Mouse (Mus musculus): ENCODE results near the gene Gm19668.
"Not testable (repeated sequence)": the region's sequence is repeated elsewhere in the genome, so short reads cannot be mapped to it uniquely, and the experiment has no call there.

The Gm19668 gene

DNA sequence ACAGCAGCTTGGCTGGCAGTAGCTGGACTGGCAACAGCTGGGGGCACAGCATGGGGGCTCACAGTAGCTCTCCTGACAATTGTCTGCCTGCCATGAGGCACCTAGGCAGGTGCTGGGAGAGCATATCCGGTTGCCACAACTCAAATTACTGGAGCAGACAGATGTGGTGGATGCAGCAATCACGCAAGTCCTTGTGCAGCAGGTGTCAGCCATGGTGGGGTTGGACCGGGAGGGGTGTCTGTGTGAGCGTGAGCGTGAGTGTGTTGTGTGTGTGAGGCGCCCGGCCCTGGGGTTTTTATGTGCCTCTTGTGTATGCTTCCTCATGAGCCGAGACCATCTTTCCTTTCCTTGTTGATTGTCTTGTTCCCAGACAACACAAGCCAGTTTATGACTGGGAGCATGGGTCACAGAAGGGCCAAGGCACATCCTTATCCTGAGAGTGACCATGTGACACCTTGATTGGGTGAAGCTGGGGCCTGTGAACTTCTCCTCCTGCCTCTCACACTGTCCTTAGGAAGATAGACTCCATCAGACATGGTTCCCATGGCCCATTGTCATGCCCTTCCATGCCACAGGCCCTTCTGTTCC, at the start of gene Gm19668:
TSS of gene Gm19668 (minus strand) at position 213 of the 588 bp plus-strand sequence.
- no peak for DNase-seq (ENCODE audit: extremely low read depth, low read depth, low spot score)

DNA sequence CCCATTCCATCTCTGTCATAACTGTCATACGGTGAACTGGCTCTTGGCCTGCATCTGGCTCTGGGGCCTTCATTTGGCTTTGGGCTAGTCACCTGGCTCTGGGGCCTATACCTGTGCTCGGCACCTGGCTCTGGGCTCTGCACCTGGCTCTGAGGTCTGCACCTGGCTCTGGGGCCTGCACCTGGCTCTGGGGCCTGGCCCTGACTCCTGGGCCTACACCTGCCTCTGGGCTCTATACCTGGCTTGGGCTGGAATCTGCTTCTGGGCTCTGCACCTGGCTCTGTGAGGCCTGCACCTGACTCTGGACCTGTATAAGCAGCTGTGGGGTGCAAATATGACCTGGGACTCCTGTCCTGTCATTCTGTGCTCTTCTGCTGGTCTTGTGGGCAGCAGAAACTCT, 48.6 kb upstream of the Gm19668 start:
- DNase-seq (ENCODE audit: extremely low read depth, low read depth, low spot score), result no peak

DNA sequence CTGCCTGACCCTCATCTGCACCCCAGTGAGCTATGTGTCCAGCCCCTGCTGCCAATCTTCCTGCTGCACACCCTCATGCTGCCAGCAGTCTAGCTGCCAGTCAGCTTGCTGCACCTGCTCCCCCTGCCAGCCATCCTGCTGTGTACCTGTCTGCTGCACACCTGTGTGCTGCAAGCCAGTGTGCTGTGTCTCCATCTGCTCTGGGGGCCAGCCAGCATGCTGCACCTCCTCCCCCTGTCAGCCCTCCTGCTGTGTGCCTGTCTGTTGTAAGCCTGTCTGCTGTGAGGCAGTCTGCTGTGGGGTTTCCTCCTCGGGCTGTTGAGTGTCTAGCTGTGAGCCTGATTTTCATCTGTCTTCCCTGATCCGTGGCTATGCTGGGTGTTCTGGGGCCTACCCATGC, 48.0 kb upstream of the Gm19668 start:
- no peak for DNase-seq (ENCODE audit: extremely low read depth, low read depth, low spot score)

DNA sequence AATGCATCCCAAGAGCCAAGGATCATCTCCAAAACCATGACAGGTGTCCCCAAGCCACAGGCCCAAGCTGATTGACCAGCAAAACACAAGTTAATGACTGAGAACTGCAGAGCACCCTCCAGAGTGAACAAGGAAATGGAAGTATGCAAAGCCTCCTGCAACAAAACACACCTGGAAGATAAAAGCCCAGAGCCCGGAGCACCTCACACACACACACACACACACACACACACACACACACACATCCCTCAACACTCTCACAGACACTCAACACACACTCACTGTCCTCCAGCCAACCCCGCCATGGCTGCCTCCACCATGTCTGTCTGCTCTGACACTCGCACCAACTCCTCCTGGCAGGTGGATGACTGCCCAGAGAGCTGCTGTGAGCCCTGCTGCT, 47.6 kb upstream of the Gm19668 start, which contains the start of gene Gm36176:
TSS of gene Gm36176 (plus strand) at position 301 of the 400 bp plus-strand sequence.
- no peak for DNase-seq (ENCODE audit: extremely low read depth, low read depth, low spot score)

DNA sequence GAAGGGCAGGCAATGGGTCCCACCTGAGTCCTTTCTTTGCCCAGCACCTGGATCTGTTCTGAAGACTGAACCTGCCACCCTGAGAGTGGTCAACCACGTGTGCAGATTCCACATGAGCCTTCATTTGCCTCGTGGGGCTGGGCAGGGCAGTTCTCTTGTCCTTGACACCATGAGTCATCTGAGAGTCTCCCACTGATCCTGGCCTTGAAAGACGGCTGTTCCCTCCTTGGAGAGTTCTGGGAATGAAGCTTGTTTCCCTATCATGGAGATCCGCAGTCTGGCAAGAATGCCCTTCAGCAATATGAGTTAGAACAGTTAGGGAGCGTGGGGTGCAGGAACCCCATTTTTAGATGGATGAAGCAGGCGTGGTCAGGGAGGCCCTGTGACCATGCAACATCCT, 40.1 kb upstream of the Gm19668 start:
- no peak for DNase-seq (ENCODE audit: extremely low read depth, low read depth, low spot score)

DNA sequence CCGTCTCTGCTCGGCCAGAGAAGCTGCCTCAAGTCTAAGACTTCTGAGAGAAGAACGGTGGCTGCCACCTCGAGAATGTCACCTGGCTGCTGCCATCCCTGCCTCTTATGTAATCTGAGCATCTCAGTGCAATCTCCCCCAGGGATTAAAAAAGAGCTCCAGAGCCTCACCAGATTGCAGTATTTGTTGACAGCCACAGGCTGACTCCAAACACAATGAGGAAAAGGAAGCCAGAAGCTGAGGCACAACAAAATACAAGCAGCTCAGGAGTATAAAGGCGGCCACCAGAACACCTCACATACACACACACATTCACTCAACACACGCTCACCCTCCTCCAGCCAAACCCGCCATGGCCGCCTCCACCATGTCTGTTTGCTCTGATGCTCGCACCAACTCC, 36.7 kb upstream of the Gm19668 start, which contains the start of gene Krtap10-10:
TSS of gene Krtap10-10 (plus strand) at position 301 of the 400 bp plus-strand sequence.
- DNase-seq (ENCODE audit: extremely low read depth, low read depth, low spot score), result no peak

DNA sequence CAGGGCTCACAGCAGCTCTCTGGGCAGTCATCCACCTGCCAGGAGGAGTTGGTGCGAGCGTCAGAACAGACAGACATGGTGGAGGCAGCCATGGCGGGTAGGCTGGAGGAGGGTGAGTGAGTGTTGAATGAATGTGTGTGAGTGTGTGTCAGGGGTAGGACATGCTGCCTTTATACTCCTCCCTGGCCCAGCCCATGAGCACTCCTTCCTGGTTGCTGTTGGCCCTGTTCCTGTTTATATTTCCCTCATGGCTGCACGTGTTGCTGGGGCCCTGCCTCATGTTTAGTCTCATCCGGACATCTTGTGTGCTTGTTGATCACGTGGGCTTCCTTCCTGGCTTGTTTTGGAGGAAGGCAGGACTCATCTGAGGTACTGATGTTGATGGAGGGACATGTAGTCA, 28.0 kb upstream of the Gm19668 start, which contains the start of gene Krtap10-4:
TSS of gene Krtap10-4 (minus strand) at position 145 of the 400 bp plus-strand sequence.
- no peak for DNase-seq (ENCODE audit: extremely low read depth, low read depth, low spot score)

DNA sequence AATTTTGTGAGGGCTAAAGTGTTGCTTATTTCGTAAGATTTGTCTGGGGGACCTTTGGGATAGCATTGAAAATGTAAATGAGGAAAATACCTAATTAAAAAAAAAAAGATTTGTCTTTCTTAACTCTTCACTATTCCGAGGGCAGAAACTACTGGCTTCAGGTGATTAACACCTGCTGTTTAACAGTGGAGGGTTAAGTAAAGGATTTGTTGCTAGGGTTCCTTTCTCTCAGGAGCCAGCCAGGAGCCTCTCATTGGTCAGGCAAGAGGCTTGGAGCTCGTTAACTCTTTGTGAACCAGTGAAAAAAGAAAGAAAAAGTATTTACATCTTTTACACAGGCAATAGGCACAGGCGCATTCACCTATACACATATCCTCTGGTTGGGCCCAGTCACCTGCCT, 20.3 kb upstream of the Gm19668 start:
- DNase-seq (ENCODE audit: extremely low read depth, low read depth, low spot score), result no peak

DNA sequence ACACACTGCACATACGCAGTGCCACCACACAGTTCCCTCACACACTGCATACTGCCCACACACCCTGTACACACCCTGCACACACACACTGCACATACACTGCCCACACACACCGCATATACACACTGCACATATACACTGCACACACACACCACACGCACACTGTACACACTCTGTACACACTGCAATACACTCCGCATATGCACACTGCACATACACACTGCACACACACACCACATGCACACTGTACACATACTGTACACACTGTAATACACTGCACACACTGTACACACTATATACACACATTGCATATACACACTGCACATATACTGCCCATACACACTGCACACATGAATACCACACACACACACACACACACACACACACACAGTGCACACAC, 19.6 kb upstream of the Gm19668 start:
- no peak for DNase-seq (ENCODE audit: extremely low read depth, low read depth, low spot score)

DNA sequence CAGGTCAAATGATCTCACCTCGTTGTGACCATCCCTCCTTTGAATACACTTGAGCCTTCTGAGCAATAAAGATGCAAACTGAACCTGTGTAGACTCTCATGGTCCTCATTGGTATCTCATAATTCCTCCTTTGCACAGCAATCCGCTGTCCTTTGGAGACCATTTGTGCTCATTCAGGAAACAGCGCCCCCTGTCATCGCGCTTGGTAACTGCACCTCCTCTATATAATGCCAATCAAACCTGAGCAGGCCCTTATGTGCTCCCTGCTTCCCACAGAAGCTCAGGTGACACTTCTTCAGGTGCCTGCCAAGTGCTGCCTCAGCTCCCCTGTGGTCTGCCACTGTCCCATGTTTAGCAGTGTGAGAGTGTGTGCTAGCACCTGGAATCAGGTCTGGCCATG, 16.6 kb upstream of the Gm19668 start:
- DNase-seq (ENCODE audit: extremely low read depth, low read depth, low spot score), result no peak

DNA sequence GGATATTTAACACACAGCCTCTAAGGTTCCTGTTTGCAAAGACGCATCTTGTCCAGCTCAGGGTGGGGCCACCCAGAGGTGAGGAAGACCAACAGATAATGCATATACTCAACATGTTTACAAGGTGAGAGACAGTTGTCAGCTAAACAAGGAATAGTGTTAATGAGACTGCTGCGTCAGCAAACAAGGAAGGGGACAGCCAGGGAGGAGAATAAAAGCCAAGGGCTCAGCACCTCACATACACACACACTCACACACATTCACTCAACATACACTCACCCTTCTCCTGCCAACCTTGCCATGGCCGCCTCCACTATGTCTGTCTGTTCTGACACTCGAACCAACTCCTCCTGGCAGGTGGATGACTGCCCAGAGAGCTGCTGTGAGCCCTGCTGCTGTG, 15.4 kb upstream of the Gm19668 start, which contains the start of gene Gm2696:
TSS of gene Gm2696 (plus strand) at position 301 of the 400 bp plus-strand sequence.
- no peak for DNase-seq (ENCODE audit: extremely low read depth, low read depth, low spot score)

DNA sequence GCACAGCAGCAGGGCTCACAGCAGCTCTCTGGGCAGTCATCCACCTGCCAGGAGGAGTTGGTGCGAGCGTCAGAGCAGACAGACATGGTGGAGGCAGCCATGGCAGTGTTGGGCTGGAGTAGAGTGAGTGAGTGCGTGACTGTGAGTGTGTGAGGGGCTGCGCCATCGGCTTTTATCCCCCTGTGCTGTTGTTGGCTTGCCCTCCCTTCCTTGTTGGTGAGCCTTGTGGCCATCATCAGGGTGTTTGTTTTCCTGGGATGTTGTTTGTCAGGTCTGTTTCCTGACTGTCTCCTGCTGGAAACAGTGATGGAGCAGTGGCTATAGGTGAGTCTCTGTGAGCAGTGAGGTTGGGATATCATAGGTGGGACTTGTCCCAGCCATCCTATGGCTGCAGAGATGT, 12.8 kb upstream of the Gm19668 start, which contains the start of gene Gm9507:
TSS of gene Gm9507 (minus strand) at position 101 of the 400 bp plus-strand sequence.
- DNase-seq (ENCODE audit: extremely low read depth, low read depth, low spot score), result no peak

DNA sequence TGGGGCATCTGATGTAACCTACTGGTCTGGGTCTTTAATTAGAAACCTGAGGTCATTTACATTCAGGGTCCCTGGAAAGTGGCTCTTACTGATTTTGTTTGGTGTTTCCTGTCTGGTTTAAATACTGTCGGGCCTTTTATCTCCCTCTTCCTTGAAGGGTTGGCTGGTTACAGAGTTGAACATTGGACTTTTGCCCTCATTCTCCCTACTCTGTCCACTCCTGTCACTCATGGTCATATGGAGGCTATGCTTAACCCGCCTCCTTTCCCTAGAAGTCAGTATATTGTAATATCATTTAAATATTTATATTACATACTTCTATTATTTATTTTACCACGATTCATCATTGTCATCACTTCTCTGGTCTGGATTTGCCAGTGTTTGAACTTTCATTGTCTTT, 5.2 kb upstream of the Gm19668 start:
- no peak for DNase-seq (ENCODE audit: extremely low read depth, low read depth, low spot score)

DNA sequence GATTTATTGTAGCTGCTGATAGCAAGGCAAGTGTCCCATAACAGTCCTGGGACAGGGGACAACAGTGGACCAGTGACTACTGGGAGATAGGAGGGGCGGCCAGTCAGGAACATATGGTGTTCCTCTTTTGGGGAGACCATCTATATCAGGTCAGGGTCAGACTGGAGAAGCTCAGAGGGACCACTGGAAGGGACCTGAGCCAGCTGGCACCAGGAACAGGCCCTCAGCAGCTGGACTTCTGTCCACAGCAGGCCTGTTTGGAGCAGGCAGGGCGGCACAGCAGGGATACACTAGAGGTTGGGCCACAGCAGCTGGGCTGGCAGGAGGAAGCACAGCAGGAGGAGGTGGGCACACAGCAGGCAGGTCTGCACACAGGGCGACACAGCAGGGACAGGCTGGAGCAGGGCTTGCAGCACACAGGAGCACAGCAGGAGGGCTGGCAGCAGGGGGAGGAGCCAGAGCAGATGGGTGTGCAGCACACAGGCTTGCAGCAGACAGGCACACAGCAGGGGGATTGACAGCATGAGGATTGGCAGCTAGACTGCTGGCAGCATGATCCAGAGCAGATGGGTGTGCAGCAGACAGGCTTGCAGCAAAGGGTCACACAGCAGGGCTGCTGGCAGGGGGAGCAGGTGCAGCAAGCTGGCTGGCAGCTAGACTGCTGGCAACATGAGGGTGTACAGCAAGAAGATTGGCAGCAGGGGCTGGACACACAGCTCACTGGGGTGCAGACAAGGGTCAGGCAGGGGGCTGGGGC, 591 bp downstream of the Gm19668 start:
- not testable (repeated sequence) for DNase-seq (ENCODE audit: extremely low read depth, low read depth, low spot score)

DNA sequence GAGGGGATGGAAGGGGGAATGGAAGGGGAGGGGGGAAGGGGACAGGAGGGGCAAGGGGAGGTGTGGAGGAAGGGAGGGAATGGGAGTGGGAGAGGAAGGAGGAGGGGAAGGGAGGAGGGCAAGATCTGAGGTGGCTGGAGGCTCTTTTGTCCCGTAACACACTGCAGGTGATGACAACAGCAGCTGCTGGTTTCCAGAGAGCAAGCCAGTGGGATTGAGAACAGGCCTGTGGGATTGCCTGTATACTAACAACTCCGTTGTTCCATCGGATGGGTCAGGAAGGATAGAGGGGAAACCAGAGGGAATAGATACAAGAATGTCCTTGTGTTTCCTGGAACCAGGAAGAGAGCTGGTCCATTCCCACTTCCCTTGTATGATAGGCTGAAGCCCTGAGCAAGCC, 1.3 kb downstream of the Gm19668 start:
- DNase-seq (ENCODE audit: extremely low read depth, low read depth, low spot score), result no peak

DNA sequence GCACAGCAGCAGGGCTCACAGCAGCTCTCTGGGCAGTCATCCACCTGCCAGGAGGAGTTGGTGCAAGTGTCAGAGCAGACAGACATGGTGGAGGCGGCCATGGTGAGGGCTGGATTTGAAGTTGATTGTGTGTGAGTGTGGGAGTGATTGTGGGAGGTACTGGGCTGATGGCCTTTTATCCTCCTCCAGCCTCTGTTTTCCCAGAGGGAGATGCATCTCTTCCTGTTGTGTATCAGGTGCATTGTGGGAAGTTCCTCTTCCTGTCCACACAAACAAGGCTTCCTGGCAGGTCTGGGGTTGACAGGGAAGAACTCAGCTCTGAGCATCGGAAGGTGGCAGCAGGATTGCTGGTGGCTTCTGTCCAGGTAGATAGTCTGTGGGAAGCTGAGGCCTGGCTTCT, 4.0 kb downstream of the Gm19668 start, which contains the start of gene Gm9639:
TSS of gene Gm9639 (minus strand) at position 101 of the 400 bp plus-strand sequence.
- no peak for DNase-seq (ENCODE audit: extremely low read depth, low read depth, low spot score)

DNA sequence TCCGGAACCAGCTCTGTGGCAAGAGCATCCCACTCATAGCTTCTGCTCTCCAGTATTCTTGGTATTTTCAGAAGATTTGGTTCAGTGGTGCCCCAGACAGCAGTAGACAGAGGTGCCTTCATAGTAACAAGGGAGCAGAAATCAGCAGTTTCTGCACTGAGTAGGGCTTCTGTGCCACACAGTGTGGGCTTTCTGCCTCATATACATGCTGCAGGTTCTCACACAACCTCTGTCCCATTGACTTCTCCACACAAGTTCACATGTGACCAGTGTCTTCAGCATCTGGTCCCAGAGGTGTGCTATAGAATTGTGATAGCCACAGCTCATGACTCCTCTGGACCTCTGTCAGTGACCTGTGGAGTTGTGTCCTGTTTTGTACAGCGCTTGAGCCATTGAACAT, 10.3 kb downstream of the Gm19668 start:
- no peak for DNase-seq (ENCODE audit: extremely low read depth, low read depth, low spot score)

DNA sequence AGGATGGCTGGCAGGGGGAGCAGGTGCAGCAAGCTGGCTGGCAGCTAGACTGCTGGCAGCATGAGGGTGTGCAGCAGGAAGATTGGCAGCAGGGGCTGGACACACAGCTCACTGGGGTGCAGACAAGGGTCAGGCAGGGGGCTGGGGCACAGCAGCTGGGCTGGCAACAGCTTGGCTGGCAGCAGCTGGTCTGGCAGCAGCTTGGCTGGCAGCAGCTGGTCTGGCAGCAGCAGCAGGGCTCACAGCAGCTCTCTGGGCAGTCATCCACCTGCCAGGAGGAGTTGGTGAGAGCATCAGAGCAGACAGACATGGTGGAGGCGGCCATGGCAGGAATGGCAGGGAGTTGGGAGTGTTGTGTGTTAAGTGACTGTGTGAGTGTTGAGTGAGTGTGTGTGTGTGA, 11.1 kb downstream of the Gm19668 start, which contains the start of gene Gm7137:
TSS of gene Gm7137 (minus strand) at position 325 of the 400 bp plus-strand sequence.
- not testable (repeated sequence) for DNase-seq (ENCODE audit: extremely low read depth, low read depth, low spot score)

DNA sequence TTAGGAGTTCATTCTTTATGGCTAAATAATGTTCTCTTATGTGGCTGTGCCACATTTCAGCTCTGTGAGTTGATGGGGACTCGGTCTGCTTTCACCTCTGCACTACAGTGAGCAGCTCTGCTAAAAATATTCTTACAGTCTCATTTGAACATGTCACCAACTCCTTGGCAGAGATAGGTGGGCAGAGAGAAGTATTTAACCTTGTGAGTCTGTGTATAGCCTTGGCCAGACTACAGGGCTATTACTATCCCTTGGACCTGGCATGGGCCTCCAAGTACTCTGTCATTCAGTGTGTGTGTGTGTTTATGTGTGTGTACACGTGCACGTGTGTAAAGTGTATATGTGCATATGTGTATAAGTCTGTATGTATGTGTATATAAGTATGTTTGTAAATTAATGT, 15.5 kb downstream of the Gm19668 start:
- DNase-seq (ENCODE audit: extremely low read depth, low read depth, low spot score), result not testable (repeated sequence)

DNA sequence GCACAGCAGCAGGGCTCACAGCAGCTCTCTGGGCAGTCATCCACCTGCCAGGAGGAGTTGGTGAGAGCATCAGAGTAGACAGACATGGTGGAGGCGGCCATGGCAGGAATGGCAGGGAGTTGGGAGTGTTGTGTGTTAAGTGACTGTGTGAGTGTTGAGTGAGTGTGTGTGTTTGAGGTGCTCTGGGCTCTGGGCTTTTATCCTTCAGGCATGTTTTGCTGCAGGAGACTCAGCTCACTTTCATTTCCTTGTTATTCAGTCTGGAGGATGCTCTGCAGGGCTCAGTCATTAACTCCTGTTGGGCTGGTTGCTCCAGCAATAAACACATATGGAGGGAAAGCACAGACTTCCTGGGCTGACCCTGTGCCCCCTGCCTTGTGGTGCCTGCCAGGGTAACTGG, 16.5 kb downstream of the Gm19668 start, which contains the start of gene Gm3250:
TSS of gene Gm3250 (minus strand) at position 101 of the 400 bp plus-strand sequence.
- not testable (repeated sequence) for DNase-seq (ENCODE audit: extremely low read depth, low read depth, low spot score)

DNA sequence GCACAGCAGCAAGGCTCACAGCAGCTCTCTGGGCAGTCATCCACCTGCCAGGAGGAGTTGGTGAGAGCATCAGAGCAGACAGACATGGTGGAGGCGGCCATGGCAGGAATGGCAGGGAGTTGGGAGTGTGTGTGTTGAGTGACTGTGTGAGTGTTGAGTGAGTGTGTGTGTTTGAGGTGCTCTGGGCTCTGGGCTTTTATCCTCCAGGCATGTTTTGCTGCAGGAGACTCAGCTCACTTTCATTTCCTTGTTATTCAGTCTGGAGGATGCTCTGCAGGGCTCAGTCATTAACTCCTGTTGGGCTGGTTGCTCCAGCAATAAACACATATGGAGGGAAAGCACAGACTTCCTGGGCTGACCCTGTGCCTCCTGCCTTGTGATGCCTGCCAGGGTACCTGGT, 22.1 kb downstream of the Gm19668 start, which contains the start of gene Gm7138:
TSS of gene Gm7138 (minus strand) at position 101 of the 400 bp plus-strand sequence.
- DNase-seq (ENCODE audit: extremely low read depth, low read depth, low spot score), result not testable (repeated sequence)

DNA sequence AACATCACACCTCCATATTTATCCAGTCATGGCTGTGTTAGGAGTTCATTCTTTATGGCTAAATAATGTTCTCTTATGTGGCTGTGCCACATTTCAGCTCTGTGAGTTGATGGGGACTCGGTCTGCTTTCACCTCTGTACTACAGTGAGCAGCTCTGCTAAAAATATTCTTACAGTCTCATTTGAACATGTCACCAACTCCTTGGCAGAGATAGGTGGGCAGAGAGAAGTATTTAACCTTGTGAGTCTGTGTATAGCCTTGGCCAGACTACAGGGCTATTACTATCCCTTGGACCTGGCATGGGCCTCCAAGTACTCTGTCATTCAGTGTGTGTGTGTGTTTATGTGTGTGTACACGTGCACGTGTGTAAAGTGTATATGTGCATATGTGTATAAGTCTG, 26.8 kb downstream of the Gm19668 start:
- not testable (repeated sequence) for DNase-seq (ENCODE audit: extremely low read depth, low read depth, low spot score)

Data from fat pad, adult 2 months (tissue).